Mouse (Mus musculus): ENCODE data around the gene Pigm. TPM values are rescaled to one million over a fixed set of nuclear protein-coding genes. Genes with fewer than 3 reads are reported as not detected.

Pigm gene
- polyA plus RNA-seq, 1 experiment from 2014 or later: 4.3 TPM

- Histone ChIP-seq H3K9ac (no peak overlapping the region), H3K4me1 (no peaks in the 10 kb centered on the region), H3K4me2 (no peak overlapping the region), H3K27ac (no peak overlapping the region), H3K4me3 (no peak overlapping the region), H3K27me3 (replicated peaks) (peaks cover 64% of the 10 kb centered on the region), H3K9me3 (replicated peaks) (no peaks in the 10 kb centered on the region), H3K36me3 (no peaks in the 10 kb centered on the region)
- WGBS (ENCODE audit: insufficient replicate concordance): 6% methylated on average over 1 of the region's 1 CpGs
- no peak for ATAC-seq
Observed at GRCm38 (mm10) chr1:172357550-172357949, 18.8 kb upstream of the Pigm start.

- no peaks in the 10 kb centered on the region for H3K4me1 ChIP-seq
- WGBS (ENCODE audit: insufficient replicate concordance): 63% methylated on average over 10 of the region's 10 CpGs
- H3K9ac ChIP-seq: no peak overlapping the region
- H3K27me3 ChIP-seq (replicated peaks): peaks cover 59% of the 10 kb centered on the region
- no peak overlapping the region for H3K4me3 ChIP-seq
- no peak overlapping the region for H3K27ac ChIP-seq
- H3K4me2 ChIP-seq: no peak overlapping the region
- no peaks in the 10 kb centered on the region for H3K9me3 ChIP-seq (replicated peaks)
- no peak for ATAC-seq
- no peaks in the 10 kb centered on the region for H3K36me3 ChIP-seq
Observed at GRCm38 (mm10) chr1:172358341-172358740, 18.0 kb upstream of the Pigm start.

- Histone ChIP-seq H3K9me3 (replicated peaks) (no peaks in the 10 kb centered on the region), H3K4me2 (peak overlapping the region; percentile 46), H3K27ac (no peak overlapping the region), H3K4me3 (peak overlapping the region; percentile 20), H3K4me1 (peaks cover 20% of the 10 kb centered on the region), H3K9ac (no peak overlapping the region), H3K27me3 (replicated peaks) (peaks cover 19% of the 10 kb centered on the region), H3K36me3 (no peaks in the 10 kb centered on the region)
- WGBS (ENCODE audit: insufficient replicate concordance): 3% methylated on average over 6 of the region's 6 CpGs
- peak; percentile 62 for ATAC-seq
Observed at GRCm38 (mm10) chr1:172364684-172365083, 11.7 kb upstream of the Pigm start.

GRCm38 (mm10) chr1:172368768-172369418 lies 7.5 kb upstream of the Pigm start:
- Histone ChIP-seq H3K9ac (no peak overlapping the region), H3K4me3 (0 out of 2 replicates have a peak overlapping the region, but pooled peaks have one; percentile 2)

GRCm38 (mm10) chr1:172376758-172377458 lies 562 bp downstream of the Pigm start:
- ATAC-seq: peak; percentile 63
- Histone ChIP-seq H3K27me3 (replicated peaks) (no peaks in the 10 kb centered on the region), H3K36me3 (peaks cover 34% of the 10 kb centered on the region), H3K9ac (peak overlapping the region; percentile 81), H3K9me3 (replicated peaks) (no peaks in the 10 kb centered on the region), H3K27ac (peak overlapping the region; percentile 78), H3K4me3 (peak overlapping the region; percentile 97), H3K4me2 (peak overlapping the region; percentile 96), H3K4me1 (peaks cover 35% of the 10 kb centered on the region)
- WGBS (ENCODE audit: insufficient replicate concordance): 1% methylated on average over 62 of the region's 62 CpGs

More at GRCm38 (mm10) chr1:172368768-172369418, 7.5 kb upstream of the Pigm start:
- no peak for ATAC-seq
- peaks cover 20% of the 10 kb centered on the region for H3K4me1 ChIP-seq
- peak overlapping the region; percentile 26 for H3K4me2 ChIP-seq
- no peaks in the 10 kb centered on the region for H3K36me3 ChIP-seq
- H3K27me3 ChIP-seq (replicated peaks): peaks cover 16% of the 10 kb centered on the region
- no peak overlapping the region for H3K27ac ChIP-seq
- 28% methylated on average over 23 of the region's 23 CpGs for WGBS (ENCODE audit: insufficient replicate concordance)
- H3K9me3 ChIP-seq (replicated peaks): no peaks in the 10 kb centered on the region

- no peaks in the 10 kb centered on the region for H3K27me3 ChIP-seq (replicated peaks)
- peaks cover 35% of the 10 kb centered on the region for H3K4me1 ChIP-seq
- no peak for ATAC-seq
- H3K27ac ChIP-seq: no peak overlapping the region
- no peak overlapping the region for H3K4me2 ChIP-seq
- H3K36me3 ChIP-seq: peaks cover 43% of the 10 kb centered on the region
- WGBS (ENCODE audit: insufficient replicate concordance): 79% methylated on average over 10 of the region's 10 CpGs
- no peak overlapping the region for H3K9ac ChIP-seq
- no peaks in the 10 kb centered on the region for H3K9me3 ChIP-seq (replicated peaks)
- no peak overlapping the region for H3K4me3 ChIP-seq
Observed at GRCm38 (mm10) chr1:172380066-172380465, 3.7 kb downstream of the Pigm start.

GRCm38 (mm10) chr1:172382090-172382489 lies 5.7 kb downstream of the Pigm start:
- Histone ChIP-seq H3K9ac (no peak overlapping the region), H3K36me3 (peaks cover 43% of the 10 kb centered on the region), H3K27me3 (replicated peaks) (no peaks in the 10 kb centered on the region), H3K9me3 (replicated peaks) (no peaks in the 10 kb centered on the region), H3K4me2 (no peak overlapping the region), H3K4me1 (peaks cover 28% of the 10 kb centered on the region), H3K4me3 (no peak overlapping the region), H3K27ac (no peak overlapping the region)
- ATAC-seq: no peak
- 93% methylated on average over 1 of the region's 1 CpGs for WGBS (ENCODE audit: insufficient replicate concordance)

- ATAC-seq: no peak
- Histone ChIP-seq H3K36me3 (peaks cover 7% of the 10 kb centered on the region), H3K4me1 (no peaks in the 10 kb centered on the region), H3K27ac (no peak overlapping the region), H3K9me3 (replicated peaks) (no peaks in the 10 kb centered on the region), H3K4me3 (no peak overlapping the region), H3K9ac (no peak overlapping the region), H3K27me3 (replicated peaks) (peaks cover 11% of the 10 kb centered on the region), H3K4me2 (no peak overlapping the region)
- 81% methylated on average over 5 of the region's 5 CpGs for WGBS (ENCODE audit: insufficient replicate concordance)
Observed at GRCm38 (mm10) chr1:172387246-172387645, 10.9 kb downstream of the Pigm start.

GRCm38 (mm10) chr1:172390769-172391168 lies 14.4 kb downstream of the Pigm start:
- Histone ChIP-seq H3K4me3 (no peak overlapping the region), H3K27ac (no peak overlapping the region), H3K9ac (no peak overlapping the region), H3K9me3 (replicated peaks) (no peaks in the 10 kb centered on the region), H3K27me3 (replicated peaks) (peaks cover 19% of the 10 kb centered on the region), H3K4me1 (no peaks in the 10 kb centered on the region), H3K4me2 (no peak overlapping the region), H3K36me3 (no peaks in the 10 kb centered on the region)
- ATAC-seq: 0 out of 2 replicates have a peak, but pooled peaks have one; percentile 57
- WGBS (ENCODE audit: insufficient replicate concordance): 33% methylated on average over 1 of the region's 1 CpGs

- Histone ChIP-seq H3K4me2 (no peak overlapping the region), H3K27ac (no peak overlapping the region), H3K4me1 (no peaks in the 10 kb centered on the region), H3K9ac (no peak overlapping the region), H3K4me3 (no peak overlapping the region), H3K9me3 (replicated peaks) (no peaks in the 10 kb centered on the region), H3K36me3 (no peaks in the 10 kb centered on the region), H3K27me3 (replicated peaks) (peaks cover 19% of the 10 kb centered on the region)
- ATAC-seq: no peak
- 42% methylated on average over 20 of the region's 20 CpGs for WGBS (ENCODE audit: insufficient replicate concordance)
Observed at GRCm38 (mm10) chr1:172391807-172392581, 15.6 kb downstream of the Pigm start.

- peaks cover 19% of the 10 kb centered on the region for H3K27me3 ChIP-seq (replicated peaks)
- ATAC-seq: peak; percentile 40; the same call in 1 of the 2 replicates
- H3K27ac ChIP-seq: no peak overlapping the region
- H3K4me1 ChIP-seq: no peaks in the 10 kb centered on the region
- no peaks in the 10 kb centered on the region for H3K36me3 ChIP-seq
- no peak overlapping the region for H3K9ac ChIP-seq
- 83% methylated on average over 2 of the region's 2 CpGs for WGBS (ENCODE audit: insufficient replicate concordance)
- H3K9me3 ChIP-seq (replicated peaks): no peaks in the 10 kb centered on the region
- H3K4me3 ChIP-seq: no peak overlapping the region
- H3K4me2 ChIP-seq: no peak overlapping the region
Observed at GRCm38 (mm10) chr1:172392643-172393170, 16.4 kb downstream of the Pigm start.

GRCm38 (mm10) chr1:172393739-172394138 lies 17.4 kb downstream of the Pigm start:
- WGBS (ENCODE audit: insufficient replicate concordance): 52% methylated on average over 8 of the region's 8 CpGs
- Histone ChIP-seq H3K36me3 (no peaks in the 10 kb centered on the region), H3K9me3 (replicated peaks) (no peaks in the 10 kb centered on the region), H3K4me3 (no peak overlapping the region), H3K4me2 (no peak overlapping the region), H3K9ac (no peak overlapping the region), H3K27ac (no peak overlapping the region), H3K4me1 (no peaks in the 10 kb centered on the region), H3K27me3 (replicated peaks) (peaks cover 19% of the 10 kb centered on the region)
- ATAC-seq: no peak

Data from liver, embryonic 12.5 days (tissue).